Mouse (Mus musculus) heart, postnatal 0 days (tissue): ENCODE results near the gene Dus3l.

Experiments
- CTCF ChIP-seq: IDR thresholded peaks from 2 replicates; pipeline ENCODE4 v1.5.1; 2016; ENCODE audit warnings: antibody characterized with exemption, control low read depth, low read depth
- EP300 ChIP-seq: IDR thresholded peaks from 2 replicates; pipeline ENCODE4 v1.6.1; 2016; ENCODE audit warnings: antibody characterized with exemption, low read depth

DNA sequence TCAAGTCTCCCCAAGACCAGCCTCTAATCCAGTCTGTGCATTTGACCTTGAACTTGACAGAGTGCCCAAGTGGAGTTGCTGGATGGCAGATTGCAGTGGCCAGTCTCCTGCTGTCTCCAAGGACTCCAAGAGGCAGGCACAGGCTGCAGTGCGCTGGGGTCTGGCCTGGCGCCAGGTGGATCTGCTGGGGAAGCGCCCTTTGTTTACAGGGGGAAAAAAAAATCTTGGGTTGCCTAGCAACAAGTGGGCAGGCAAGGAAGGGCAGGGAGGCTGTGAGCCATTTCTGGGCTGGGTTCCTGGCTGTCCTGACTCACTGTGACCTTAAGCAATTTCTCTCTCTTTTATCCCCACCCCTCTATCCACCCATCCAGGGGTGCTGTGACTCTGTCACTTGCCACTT, 45.7 kb downstream of the Dus3l start:
- TF ChIP-seq CTCF: no peak
- TF ChIP-seq EP300: peak; percentile 67; the same call in 1 of the 2 replicates
